Mouse (Mus musculus): ENCODE measurements around the gene Fbln2.

DNA sequence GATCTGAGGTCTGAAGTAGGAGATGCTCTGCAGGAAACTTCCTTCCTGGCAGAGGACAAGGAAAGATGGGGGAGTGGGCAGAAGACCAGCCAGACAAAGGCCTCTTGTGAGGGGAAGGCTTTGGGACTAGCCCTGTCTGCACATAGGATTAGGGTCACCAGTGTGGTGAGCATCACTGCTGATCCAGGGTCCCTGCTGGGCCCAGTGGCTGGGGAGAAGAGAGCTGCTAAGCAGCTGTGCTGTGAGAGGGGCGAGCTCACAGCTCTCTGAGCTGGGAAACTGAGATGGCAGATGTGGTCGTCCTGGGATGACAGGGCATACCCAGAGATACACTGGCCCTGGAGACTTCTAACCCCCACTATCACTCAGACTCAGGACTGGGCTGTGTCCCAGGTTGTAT is 20.8 kb upstream of the Fbln2 start:
- TF ChIP-seq CTCF (IDR thresholded peaks at IDR 0.05) = no peak
- no peak for TF ChIP-seq POLR2A (IDR thresholded peaks at IDR 0.05; ENCODE audit: insufficient read depth, low read depth, low read length)
- no peak for TF ChIP-seq EP300 (IDR thresholded peaks at IDR 0.05; ENCODE audit: insufficient read depth, low read depth, low read length)

Measured in heart, adult 2 months (tissue).